Mouse (Mus musculus) limb, embryonic 12.5 days (tissue): ENCODE data around the gene Smurf1. TPM values are rescaled to one million over a fixed set of nuclear protein-coding genes. Genes with fewer than 3 reads are reported as not detected.
A peak's percentile ranks its signal among the peaks of the same experiment; 100 is the strongest.

Source experiments
- ATAC-seq: fragments of 200-750 bp; cut with Nextera tagmentation; 2 replicates; pipeline ENCODE4 v1.8.0; 2017; ENCODE audit warnings: low read depth, moderate TSS enrichment; ENCODE audit not compliant: insufficient number of reproducible peaks, insufficient read depth, low FRiP score, low TSS enrichment
- H3K27ac ChIP-seq: fragments of 300-500 bp; sonication (generic); 2 replicates; pipeline ENCODE4 v1.5.1; 2016; ENCODE audit warnings: mild to moderate bottlenecking, moderate library complexity
- H3K27me3 ChIP-seq: fragments of 300-500 bp; sonication (generic); 2 replicates; pipeline ENCODE4 v1.6.1; 2016; ENCODE audit warnings: mild to moderate bottlenecking, moderate library complexity
- H3K36me3 ChIP-seq: fragments of 300-500 bp; sonication (generic); 2 replicates; pipeline ENCODE4 v1.6.1; 2016; ENCODE audit warnings: mild to moderate bottlenecking, moderate library complexity
- H3K4me1 ChIP-seq: fragments of 300-500 bp; sonication (generic); replicated peaks from 2 replicates; pipeline ENCODE4 v1.6.1; 2016
- H3K4me2 ChIP-seq: fragments of 300-500 bp; sonication (generic); 2 replicates; pipeline ENCODE4 v1.6.1; 2016; ENCODE audit warnings: mild to moderate bottlenecking, moderate library complexity
- H3K4me3 ChIP-seq: fragments of 300-500 bp; sonication (generic); replicated peaks from 2 replicates; pipeline ENCODE4 v1.5.1; 2016; ENCODE audit warnings: mild to moderate bottlenecking
- H3K9ac ChIP-seq: fragments of 300-500 bp; sonication (generic); replicated peaks from 2 replicates; pipeline ENCODE4 v1.6.1; 2016; ENCODE audit warnings: mild to moderate bottlenecking, moderate library complexity
- H3K9me3 ChIP-seq: fragments of 300-500 bp; sonication (generic); 2 replicates; pipeline ENCODE4 v1.6.1; 2016; ENCODE audit warnings: mild to moderate bottlenecking, moderate library complexity
- WGBS: fragments of 180-500 bp; shearing (Covaris S2); methylation state at CpG from one replicate; pipeline ENCODE4 v1.1.7; 2016; 5-methylcytosine and 5-hydroxymethylcytosine counted together
- polyA plus RNA-seq: library from polyadenylated mRNA; unstranded; fragments of >200 nt; fragmentation: Nextera tagmentation; extraction: Ambion mirVana; gene quantifications from 2 replicates; pipeline ENCODE4 v1.2.1, GENCODE M21; 2016

Gene Smurf1
- polyA plus RNA-seq: 23.3 and 25.5 TPM in 2 replicates

DNA sequence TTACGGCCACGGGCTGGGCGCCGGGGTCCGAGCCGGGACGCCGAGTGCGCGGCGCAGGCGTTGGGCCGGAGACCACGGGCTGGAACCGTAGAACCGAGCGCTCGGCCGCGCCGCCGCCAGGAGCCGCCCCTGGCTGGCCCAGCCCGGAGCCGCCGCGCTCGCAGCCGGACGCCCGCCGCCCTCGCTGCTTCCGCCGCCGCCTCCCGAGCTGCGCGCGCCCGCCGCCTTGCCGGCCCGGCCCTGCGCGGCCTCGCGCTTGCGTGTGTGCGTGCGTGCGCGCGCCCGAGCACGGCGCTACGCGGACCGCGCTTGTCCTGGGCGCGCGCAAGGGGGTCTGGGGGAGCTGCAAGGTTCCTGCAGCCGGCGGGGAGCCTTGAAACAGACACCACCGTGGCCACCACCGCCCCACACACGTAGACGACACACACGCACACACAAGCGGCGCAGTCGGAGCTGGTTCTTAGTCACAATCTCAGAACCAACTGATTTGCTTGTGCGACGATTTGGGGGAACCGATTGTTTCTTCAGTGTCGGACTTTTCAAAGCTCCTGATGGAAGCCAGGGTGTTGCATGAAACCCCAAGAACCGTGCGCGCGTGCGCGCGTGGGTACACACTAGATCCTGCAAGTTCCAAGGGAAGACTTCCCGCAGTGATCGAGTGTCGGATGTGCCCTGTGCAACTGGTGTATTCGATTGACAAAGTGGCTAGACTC, at the start of gene Smurf1:
TSS of gene Smurf1 (minus strand) at position 209 of the 713 bp plus-strand sequence.
- WGBS: under 1% methylated on average over 83 of the region's 89 CpGs
- peak within 1 kb of the TSS; percentile 90 for H3K9ac ChIP-seq
- peak; percentile 71 for ATAC-seq
- H3K4me1 ChIP-seq: peaks cover 35% of the 10 kb centered on the region
- peak within 1 kb of the TSS; percentile 61 for H3K4me2 ChIP-seq
- peak within 1 kb of the TSS; percentile 94 for H3K4me3 ChIP-seq
- H3K36me3 ChIP-seq: no peaks in the 10 kb centered on the region
- H3K27me3 ChIP-seq: peaks cover 5% of the 10 kb centered on the region; the same call in 1 of the 2 replicates
- peak within 1 kb of the TSS; percentile 96 for H3K27ac ChIP-seq
- H3K9me3 ChIP-seq: no peaks in the 10 kb centered on the region

DNA sequence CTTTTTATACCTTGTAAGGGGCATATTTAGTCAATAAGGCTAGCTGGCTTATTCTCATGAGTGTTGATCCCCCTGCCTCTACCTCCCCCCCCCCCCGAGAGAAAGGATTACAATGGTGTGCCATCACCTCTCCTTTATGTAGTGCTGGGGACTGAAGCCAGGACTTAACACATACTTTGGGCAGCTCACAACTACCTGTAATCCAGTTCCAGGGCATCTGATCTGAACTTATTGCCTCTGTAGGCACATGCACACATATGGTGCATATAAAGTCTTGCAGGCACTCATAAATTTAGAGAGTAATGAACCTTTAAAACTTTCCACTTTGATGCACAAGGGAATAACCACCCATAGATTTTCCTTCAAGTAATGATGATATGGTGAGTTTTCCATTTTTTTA, 48.6 kb upstream of the Smurf1 start:
- Histone ChIP-seq H3K4me2 (no peak overlapping the region), H3K9me3 (no peaks in the 10 kb centered on the region), H3K4me1 (peaks cover 24% of the 10 kb centered on the region), H3K9ac (no peak overlapping the region), H3K36me3 (no peaks in the 10 kb centered on the region), H3K4me3 (no peak overlapping the region), H3K27me3 (no peaks in the 10 kb centered on the region), H3K27ac (no peak overlapping the region)
- ATAC-seq: peak; percentile 57; the same call in 1 of the 2 replicates
- WGBS: 71% methylated on average over 1 of the region's 1 CpGs

DNA sequence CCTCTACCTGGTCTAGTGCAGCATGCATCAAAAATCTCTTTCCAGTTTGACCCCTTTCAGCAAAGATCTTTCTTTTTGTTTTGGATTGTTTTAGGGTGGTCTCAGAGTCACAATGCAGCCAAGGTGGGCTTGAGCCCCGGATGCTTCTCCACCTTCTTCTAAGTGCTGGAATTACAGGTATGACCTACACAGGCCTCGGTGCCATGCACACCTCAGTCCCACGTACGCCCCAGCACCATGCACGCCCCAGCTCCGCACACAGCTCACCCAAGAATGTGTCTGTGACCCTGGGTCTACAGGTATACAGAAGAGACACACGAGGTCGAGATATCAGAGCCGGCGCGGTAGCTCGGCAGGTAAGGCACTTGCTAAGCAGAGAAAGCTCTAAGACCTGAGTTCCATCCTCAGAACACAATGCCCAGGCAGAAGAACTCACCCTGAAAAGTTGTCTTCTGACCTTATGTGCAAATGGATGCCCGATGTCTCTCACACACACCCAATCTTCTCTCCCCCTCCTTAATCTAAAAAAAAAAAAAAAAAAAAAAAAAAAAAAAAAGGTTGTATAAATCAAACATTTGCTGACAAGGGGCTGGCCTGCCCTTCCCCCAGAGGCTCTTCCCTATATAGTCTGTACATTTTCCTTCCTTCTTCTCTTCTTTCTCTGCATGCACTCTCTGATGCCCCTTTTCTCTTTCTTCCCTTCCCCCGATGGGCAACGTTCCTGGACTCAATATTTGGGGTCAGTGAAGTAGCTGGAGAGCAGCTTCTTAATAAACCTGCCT, 43.4 kb upstream of the Smurf1 start:
- no peak overlapping the region for H3K27ac ChIP-seq
- 87% methylated on average over 15 of the region's 15 CpGs for WGBS

DNA sequence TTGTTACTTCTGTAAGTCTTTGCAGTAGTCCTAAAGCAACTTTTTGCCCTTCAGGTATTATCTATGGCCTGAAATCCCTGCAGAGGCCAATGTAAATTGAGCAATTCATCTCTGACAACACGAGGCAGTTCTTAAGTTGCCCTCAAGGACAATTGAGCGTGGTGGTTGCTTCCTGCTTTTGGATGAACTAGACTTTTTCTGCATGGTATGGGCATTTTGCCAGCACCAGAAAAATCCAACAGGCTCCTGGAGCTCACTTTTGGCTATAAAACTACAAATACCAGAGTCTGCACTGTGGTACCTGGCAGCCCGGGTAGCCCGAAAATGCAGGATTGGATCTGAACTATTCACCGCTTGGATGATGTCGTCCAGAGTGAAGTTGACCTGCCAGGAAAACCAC, 39.9 kb upstream of the Smurf1 start:
- peaks cover 4% of the 10 kb centered on the region; the same call in 1 of the 2 replicates for H3K4me1 ChIP-seq
- no peak overlapping the region for H3K27ac ChIP-seq
- H3K36me3 ChIP-seq: no peaks in the 10 kb centered on the region
- ATAC-seq: no peak
- H3K9me3 ChIP-seq: no peaks in the 10 kb centered on the region
- no peak overlapping the region for H3K4me3 ChIP-seq
- WGBS: 80% methylated on average over 6 of the region's 6 CpGs
- no peaks in the 10 kb centered on the region for H3K27me3 ChIP-seq
- no peak overlapping the region for H3K4me2 ChIP-seq
- H3K9ac ChIP-seq: no peak overlapping the region

More for the DNA sequence above, 43.4 kb upstream of the Smurf1 start:
- no peaks in the 10 kb centered on the region for H3K9me3 ChIP-seq
- no peaks in the 10 kb centered on the region for H3K36me3 ChIP-seq
- H3K4me3 ChIP-seq: no peak overlapping the region
- no peak overlapping the region for H3K9ac ChIP-seq
- H3K27me3 ChIP-seq: no peaks in the 10 kb centered on the region
- H3K4me1 ChIP-seq: peaks cover 13% of the 10 kb centered on the region
- no peak overlapping the region for H3K4me2 ChIP-seq
- ATAC-seq: no peak

DNA sequence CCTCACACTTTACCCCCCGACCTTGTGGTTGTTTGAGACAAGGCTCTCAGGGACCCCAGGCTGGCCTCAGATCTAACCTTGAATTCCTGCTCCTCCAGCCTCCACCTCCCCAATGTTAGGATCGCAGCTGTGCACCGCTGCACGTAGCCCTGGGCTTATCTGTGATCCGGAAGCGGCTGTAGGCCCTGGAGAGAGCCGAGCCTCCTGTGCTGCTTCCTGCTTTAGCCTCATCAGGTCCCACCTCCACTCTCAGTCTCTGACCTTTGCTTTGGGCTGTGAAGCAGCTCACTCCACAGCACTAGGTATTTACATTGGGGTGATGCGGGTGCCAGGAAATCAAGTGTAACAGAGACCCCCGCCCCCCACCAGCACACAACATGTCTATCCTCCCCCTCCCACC, 38.8 kb upstream of the Smurf1 start:
- WGBS: 76% methylated on average over 9 of the region's 9 CpGs
- Histone ChIP-seq H3K36me3 (no peaks in the 10 kb centered on the region), H3K4me2 (no peak overlapping the region), H3K27me3 (no peaks in the 10 kb centered on the region), H3K4me1 (no peaks in the 10 kb centered on the region), H3K9ac (no peak overlapping the region), H3K9me3 (no peaks in the 10 kb centered on the region), H3K4me3 (no peak overlapping the region), H3K27ac (no peak overlapping the region)
- no peak for ATAC-seq

DNA sequence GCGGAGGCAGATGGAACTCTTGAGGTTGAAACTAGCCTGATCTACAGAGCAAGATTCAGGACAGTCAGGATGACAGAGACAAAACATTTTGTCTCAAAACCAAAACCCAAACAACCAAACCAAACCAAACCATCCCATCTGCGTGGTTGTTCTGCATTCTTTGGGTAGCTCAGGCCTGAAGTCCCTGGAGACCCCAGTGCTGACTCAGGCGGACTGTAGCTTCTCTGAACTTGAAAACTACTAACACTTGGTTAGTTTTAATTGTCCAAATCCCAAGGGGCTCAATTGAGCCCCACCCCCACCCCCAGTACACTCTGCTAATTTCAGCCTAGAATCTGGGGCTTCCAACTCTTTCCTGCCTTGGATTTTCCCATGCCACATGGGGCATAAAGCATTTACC, 37.7 kb upstream of the Smurf1 start:
- H3K4me2 ChIP-seq: no peak overlapping the region
- no peak overlapping the region for H3K27ac ChIP-seq
- WGBS: 74% methylated on average over 3 of the region's 3 CpGs
- no peaks in the 10 kb centered on the region for H3K4me1 ChIP-seq
- H3K36me3 ChIP-seq: no peaks in the 10 kb centered on the region
- no peak overlapping the region for H3K9ac ChIP-seq
- no peak overlapping the region for H3K4me3 ChIP-seq
- H3K9me3 ChIP-seq: no peaks in the 10 kb centered on the region
- no peaks in the 10 kb centered on the region for H3K27me3 ChIP-seq
- no peak for ATAC-seq

DNA sequence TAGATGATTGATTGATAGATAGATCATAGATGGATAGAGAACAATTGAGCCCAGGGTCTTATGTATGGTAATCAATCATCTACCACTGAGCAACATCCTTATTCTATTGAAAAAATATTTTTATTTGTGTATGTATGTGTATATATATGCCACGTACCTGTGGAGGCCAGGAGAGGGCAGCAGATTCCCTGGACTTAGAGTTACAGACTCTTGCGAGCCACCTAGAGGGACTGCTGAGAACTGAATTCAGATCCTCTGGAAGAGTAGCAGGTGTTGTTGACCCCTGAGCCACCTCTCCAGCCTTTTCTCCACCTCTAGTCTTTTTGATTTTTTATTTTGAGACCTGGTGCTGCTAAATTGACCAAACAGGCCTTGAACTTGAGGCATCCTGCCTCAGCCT, 32.8 kb upstream of the Smurf1 start:
- Histone ChIP-seq H3K9ac (no peak overlapping the region), H3K4me1 (no peaks in the 10 kb centered on the region), H3K27ac (no peak overlapping the region), H3K9me3 (no peaks in the 10 kb centered on the region), H3K27me3 (no peaks in the 10 kb centered on the region), H3K4me2 (no peak overlapping the region), H3K4me3 (no peak overlapping the region), H3K36me3 (no peaks in the 10 kb centered on the region)
- no peak for ATAC-seq
- 25% methylated on average over 2 of the region's 2 CpGs for WGBS

DNA sequence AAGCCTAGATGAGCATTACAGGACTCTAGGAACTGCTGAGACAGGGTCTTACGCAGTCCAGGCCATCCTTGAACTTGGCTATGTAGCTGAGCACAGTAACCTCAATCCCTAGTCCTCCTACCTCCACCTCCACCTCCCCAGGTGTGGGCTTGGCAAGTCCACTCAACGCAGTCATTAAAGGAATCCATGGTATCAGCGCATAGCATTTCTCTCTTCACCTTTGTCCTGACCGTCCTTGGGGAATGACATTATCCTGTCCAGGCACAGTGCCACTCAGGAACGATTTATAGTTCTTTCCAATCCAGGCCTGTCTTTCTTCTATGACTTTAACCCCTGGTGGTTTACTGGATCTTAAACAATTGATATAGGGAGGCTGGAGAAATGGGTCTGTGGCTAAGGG, 24.8 kb upstream of the Smurf1 start:
- H3K27me3 ChIP-seq: no peaks in the 10 kb centered on the region
- WGBS: 78% methylated on average over 5 of the region's 5 CpGs
- no peaks in the 10 kb centered on the region for H3K4me1 ChIP-seq
- no peaks in the 10 kb centered on the region for H3K9me3 ChIP-seq
- ATAC-seq: no peak
- H3K36me3 ChIP-seq: no peaks in the 10 kb centered on the region
- no peak overlapping the region for H3K4me2 ChIP-seq
- H3K27ac ChIP-seq: no peak overlapping the region
- no peak overlapping the region for H3K9ac ChIP-seq
- no peak overlapping the region for H3K4me3 ChIP-seq

DNA sequence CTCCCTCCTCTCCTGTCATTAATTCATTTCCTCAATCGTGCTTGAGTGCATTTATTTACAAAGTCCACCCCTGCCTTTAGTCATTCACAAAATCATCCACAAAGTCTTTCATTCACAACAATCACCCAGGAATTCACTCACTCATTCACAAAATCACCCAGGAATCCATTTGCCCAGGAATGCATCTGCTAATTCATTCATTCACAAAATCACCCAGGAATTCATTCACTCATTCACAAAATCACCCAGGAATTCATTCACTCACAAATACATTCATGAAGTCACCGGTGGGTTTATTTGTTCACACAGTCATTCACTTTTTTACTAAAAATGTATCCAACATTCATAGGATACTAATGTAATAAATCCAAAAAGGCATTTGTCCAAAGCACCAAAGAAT, 24.4 kb upstream of the Smurf1 start:
- H3K36me3 ChIP-seq: no peaks in the 10 kb centered on the region
- no peak overlapping the region for H3K27ac ChIP-seq
- 77% methylated on average over 2 of the region's 2 CpGs for WGBS

DNA sequence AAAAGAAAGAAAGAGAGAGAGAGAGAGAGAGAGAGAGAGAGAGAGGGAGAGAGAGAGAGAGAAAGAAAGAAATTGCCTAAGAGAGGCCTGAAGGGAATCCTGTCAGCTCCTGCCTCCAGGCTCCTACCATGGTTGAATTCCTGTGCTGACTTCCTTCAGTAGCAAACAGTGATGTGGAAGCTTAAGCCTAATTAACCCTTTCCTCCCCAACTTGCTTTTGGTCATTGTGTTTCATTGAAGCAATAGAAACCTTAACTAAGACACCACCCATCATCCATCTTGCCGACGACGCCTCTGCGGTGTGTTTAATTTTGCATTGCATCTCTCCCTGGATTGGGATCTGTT, 23.4 kb upstream of the Smurf1 start:
- no peaks in the 10 kb centered on the region for H3K4me1 ChIP-seq
- no peak overlapping the region for H3K9ac ChIP-seq
- H3K9me3 ChIP-seq: peaks cover 7% of the 10 kb centered on the region; the same call in 1 of the 2 replicates
- no peaks in the 10 kb centered on the region for H3K36me3 ChIP-seq
- H3K4me3 ChIP-seq: no peak overlapping the region
- no peak overlapping the region for H3K4me2 ChIP-seq
- ATAC-seq: no peak
- H3K27ac ChIP-seq: no peak overlapping the region
- WGBS: 83% methylated on average over 4 of the region's 4 CpGs
- no peaks in the 10 kb centered on the region for H3K27me3 ChIP-seq

More for the DNA sequence above, 24.4 kb upstream of the Smurf1 start:
- Histone ChIP-seq H3K4me3 (no peak overlapping the region), H3K4me2 (no peak overlapping the region), H3K4me1 (no peaks in the 10 kb centered on the region), H3K9ac (no peak overlapping the region), H3K27me3 (no peaks in the 10 kb centered on the region), H3K9me3 (no peaks in the 10 kb centered on the region)
- ATAC-seq: no peak

DNA sequence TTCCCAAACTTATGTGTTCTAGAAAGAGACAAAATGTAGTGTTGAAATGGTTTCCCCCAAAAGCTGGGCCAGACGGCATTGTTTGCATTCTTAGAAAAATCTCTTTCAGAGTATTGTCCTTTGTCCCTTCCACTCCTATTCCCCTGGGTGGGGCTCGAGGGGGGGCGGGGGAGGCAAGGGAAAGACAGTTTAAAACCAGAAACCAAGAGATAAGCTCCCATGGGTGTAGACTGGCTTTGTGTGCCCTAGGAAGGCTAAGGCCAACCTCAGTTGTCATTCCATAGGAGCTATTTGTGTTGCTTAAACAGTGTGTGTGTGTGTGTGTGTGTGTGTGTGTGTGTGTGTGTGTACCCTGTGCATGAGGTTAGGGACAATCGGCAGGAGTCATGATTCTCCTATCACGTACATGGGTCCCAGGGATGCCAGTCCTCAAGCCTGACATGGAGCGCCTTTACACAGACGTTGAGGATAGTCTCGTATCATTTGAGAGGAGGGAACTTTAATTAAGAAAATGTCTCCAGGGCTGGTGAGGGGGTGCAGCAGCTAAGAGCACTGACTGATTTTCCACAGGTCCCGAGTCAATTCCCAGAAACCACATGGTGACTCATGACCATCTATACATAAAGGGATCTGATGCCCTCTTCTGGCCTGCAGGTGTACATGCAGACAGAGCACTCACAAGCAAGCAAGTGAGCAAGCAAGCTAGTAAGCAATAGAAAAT, 22.9 kb upstream of the Smurf1 start:
- Histone ChIP-seq H3K9me3 (peaks cover 8% of the 10 kb centered on the region; the same call in 1 of the 2 replicates), H3K36me3 (no peaks in the 10 kb centered on the region), H3K4me2 (no peak overlapping the region), H3K27me3 (no peaks in the 10 kb centered on the region), H3K4me3 (no peak overlapping the region), H3K4me1 (no peaks in the 10 kb centered on the region), H3K9ac (no peak overlapping the region), H3K27ac (no peak overlapping the region)
- no peak for ATAC-seq
- WGBS: 50% methylated on average over 9 of the region's 9 CpGs
